Mouse (Mus musculus): ENCODE results near the gene Ackr3. TPM values are rescaled to one million over a fixed set of nuclear protein-coding genes. Genes with fewer than 3 reads are reported as not detected.
A peak's percentile ranks its signal among the peaks of the same experiment; 100 is the strongest.

The Ackr3 gene
- polyA plus RNA-seq, 1 experiment = 10.8 TPM

- no peak overlapping the region for H3K4me2 ChIP-seq (ENCODE audit: low read depth)
- no peak for TF ChIP-seq POLR2AphosphoS2 (IDR thresholded peaks at IDR 0.05; ENCODE audit: insufficient read length, low read depth)
- no peak for TF ChIP-seq CEBPB (IDR thresholded peaks at IDR 0.05; ENCODE audit: insufficient read depth, poor library complexity, severe bottlenecking)
- no peak for TF ChIP-seq MYOD1 (IDR thresholded peaks at IDR 0.05; ENCODE audit: control insufficient read depth in 1 of 3, insufficient read length in 2 of 3, low read depth in 2 of 3)
- TF ChIP-seq SRF (IDR thresholded peaks at IDR 0.05; ENCODE audit: control insufficient read depth, insufficient read length, low read depth) = no peak
- TF ChIP-seq REST (IDR thresholded peaks at IDR 0.05; ENCODE audit: insufficient read depth, insufficient read length) = no peak
- no peak for TF ChIP-seq E2F4 (IDR thresholded peaks at IDR 0.05; ENCODE audit: insufficient read depth)
- TF ChIP-seq MYOG (IDR thresholded peaks at IDR 0.05; ENCODE audit: control insufficient read depth in 1 of 3, insufficient read depth in 1 of 3, insufficient read length in 2 of 3, low read depth in 2 of 3) = no peak
- H3K4me3 ChIP-seq = no peak overlapping the region
- H3ac ChIP-seq (ENCODE audit: control insufficient read depth, insufficient read length) = no peak overlapping the region
- H3K27me3 ChIP-seq (ENCODE audit: control insufficient read depth, insufficient read depth, insufficient read length) = no peaks in the 10 kb centered on the region
- peaks cover 62% of the 10 kb centered on the region for H3K79me2 ChIP-seq (ENCODE audit: control insufficient read depth, insufficient read depth)
- peaks cover 9% of the 10 kb centered on the region for H3K36me3 ChIP-seq (ENCODE audit: control insufficient read depth, insufficient read depth)
Observed at GRCm38 (mm10) chr1:90210761-90211160, 7.0 kb downstream of the Ackr3 start.

DNA sequence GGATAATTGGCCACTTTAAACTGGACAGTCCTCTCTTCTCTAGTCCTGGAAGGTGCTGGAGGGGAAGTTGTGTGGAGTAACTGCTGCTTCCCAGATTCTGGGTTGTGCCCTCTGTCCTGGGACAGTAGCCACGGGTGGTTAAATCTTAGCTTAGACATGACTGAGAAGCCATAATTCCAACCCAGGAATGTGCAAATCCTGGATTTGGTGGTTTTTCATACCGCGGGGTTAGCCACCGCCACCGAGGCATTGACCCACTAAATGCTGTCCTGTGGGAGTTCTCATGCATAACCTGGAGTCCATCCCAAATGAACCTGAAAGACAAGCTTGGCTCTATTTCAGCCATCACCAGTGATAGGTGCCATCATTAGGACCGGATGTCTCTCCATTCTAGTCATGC lies 8.6 kb downstream of the Ackr3 start:
- Histone ChIP-seq H3K36me3 (ENCODE audit: control insufficient read depth, insufficient read depth) (peaks cover 9% of the 10 kb centered on the region), H3K27me3 (ENCODE audit: control insufficient read depth, insufficient read depth, insufficient read length) (no peaks in the 10 kb centered on the region), H3K79me2 (ENCODE audit: control insufficient read depth, insufficient read depth) (peaks cover 46% of the 10 kb centered on the region), H3K4me2 (ENCODE audit: low read depth) (no peak overlapping the region), H3K4me3 (no peak overlapping the region), H3ac (ENCODE audit: control insufficient read depth, insufficient read length) (no peak overlapping the region)
- no peak for TF ChIP-seq SRF (IDR thresholded peaks at IDR 0.05; ENCODE audit: control insufficient read depth, insufficient read length, low read depth)
- TF ChIP-seq MYOG (IDR thresholded peaks at IDR 0.05; ENCODE audit: control insufficient read depth in 1 of 3, insufficient read depth in 1 of 3, insufficient read length in 2 of 3, low read depth in 2 of 3) = no peak
- TF ChIP-seq CEBPB (IDR thresholded peaks at IDR 0.05; ENCODE audit: insufficient read depth, poor library complexity, severe bottlenecking) = no peak
- TF ChIP-seq MAX (IDR thresholded peaks at IDR 0.05; ENCODE audit: low read depth) = no peak
- TF ChIP-seq POLR2A (IDR thresholded peaks at IDR 0.05; ENCODE audit: insufficient read length, low read depth) = no peak
- no peak for TF ChIP-seq E2F4 (IDR thresholded peaks at IDR 0.05; ENCODE audit: insufficient read depth)
- TF ChIP-seq REST (IDR thresholded peaks at IDR 0.05; ENCODE audit: insufficient read depth, insufficient read length) = no peak
- TF ChIP-seq TCF3 (IDR thresholded peaks at IDR 0.05; ENCODE audit: insufficient read length, low read depth) = no peak

GRCm38 (mm10) chr1:90212901-90213300 lies 9.1 kb downstream of the Ackr3 start:
- no peaks in the 10 kb centered on the region for H3K27me3 ChIP-seq (ENCODE audit: control insufficient read depth, insufficient read depth, insufficient read length)
- peak in 1 of 3 experiments; percentile 42 for TF ChIP-seq MYOD1 (IDR thresholded peaks at IDR 0.05; ENCODE audit: control insufficient read depth in 1 of 3, insufficient read length in 2 of 3, low read depth in 2 of 3)
- TF ChIP-seq USF1 (IDR thresholded peaks at IDR 0.05; ENCODE audit: low read depth) = no peak
- H3K4me3 ChIP-seq = no peak overlapping the region
- H3K4me2 ChIP-seq (ENCODE audit: low read depth) = no peak overlapping the region
- H3K36me3 ChIP-seq (ENCODE audit: control insufficient read depth, insufficient read depth) = peaks cover 9% of the 10 kb centered on the region
- no peak overlapping the region for H3ac ChIP-seq (ENCODE audit: control insufficient read depth, insufficient read length)
- peaks cover 41% of the 10 kb centered on the region for H3K79me2 ChIP-seq (ENCODE audit: control insufficient read depth, insufficient read depth)

DNA sequence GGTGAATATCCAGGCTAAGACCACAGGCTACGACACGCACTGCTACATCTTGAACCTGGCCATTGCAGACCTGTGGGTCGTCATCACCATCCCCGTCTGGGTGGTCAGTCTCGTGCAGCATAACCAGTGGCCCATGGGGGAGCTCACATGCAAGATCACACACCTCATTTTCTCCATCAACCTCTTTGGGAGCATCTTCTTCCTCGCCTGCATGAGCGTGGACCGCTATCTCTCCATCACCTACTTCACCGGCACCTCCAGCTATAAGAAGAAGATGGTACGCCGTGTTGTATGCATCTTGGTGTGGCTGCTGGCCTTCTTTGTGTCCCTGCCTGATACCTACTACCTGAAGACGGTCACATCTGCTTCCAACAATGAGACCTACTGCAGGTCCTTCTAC lies 10.2 kb downstream of the Ackr3 start:
- Histone ChIP-seq H3K36me3 (ENCODE audit: control insufficient read depth, insufficient read depth) (peaks cover 9% of the 10 kb centered on the region), H3K27me3 (ENCODE audit: control insufficient read depth, insufficient read depth, insufficient read length) (no peaks in the 10 kb centered on the region), H3K4me3 (no peak overlapping the region), H3K79me2 (ENCODE audit: control insufficient read depth, insufficient read depth) (peaks cover 30% of the 10 kb centered on the region), H3ac (ENCODE audit: control insufficient read depth, insufficient read length) (no peak overlapping the region), H3K4me2 (ENCODE audit: low read depth) (no peak overlapping the region)
- TF ChIP-seq REST (IDR thresholded peaks at IDR 0.05; ENCODE audit: insufficient read depth, insufficient read length) (no peak), POLR2A (IDR thresholded peaks at IDR 0.05; ENCODE audit: insufficient read length, low read depth) (no peak), MAX (IDR thresholded peaks at IDR 0.05; ENCODE audit: low read depth) (no peak), TCF3 (IDR thresholded peaks at IDR 0.05; ENCODE audit: insufficient read length, low read depth) (no peak), CEBPB (IDR thresholded peaks at IDR 0.05; ENCODE audit: insufficient read depth, poor library complexity, severe bottlenecking) (no peak), MYOG (IDR thresholded peaks at IDR 0.05; ENCODE audit: control insufficient read depth in 1 of 3, insufficient read depth in 1 of 3, insufficient read length in 2 of 3, low read depth in 2 of 3) (no peak), E2F4 (IDR thresholded peaks at IDR 0.05; ENCODE audit: insufficient read depth) (no peak), USF1 (IDR thresholded peaks at IDR 0.05; ENCODE audit: low read depth) (no peak), MYOD1 (IDR thresholded peaks at IDR 0.05; ENCODE audit: control insufficient read depth in 1 of 3, insufficient read length in 2 of 3, low read depth in 2 of 3) (no peak), SRF (IDR thresholded peaks at IDR 0.05; ENCODE audit: control insufficient read depth, insufficient read length, low read depth) (no peak), POLR2AphosphoS2 (IDR thresholded peaks at IDR 0.05; ENCODE audit: insufficient read length, low read depth) (no peak), TCF12 (IDR thresholded peaks at IDR 0.05; ENCODE audit: insufficient read depth, poor library complexity, severe bottlenecking) (no peak)

DNA sequence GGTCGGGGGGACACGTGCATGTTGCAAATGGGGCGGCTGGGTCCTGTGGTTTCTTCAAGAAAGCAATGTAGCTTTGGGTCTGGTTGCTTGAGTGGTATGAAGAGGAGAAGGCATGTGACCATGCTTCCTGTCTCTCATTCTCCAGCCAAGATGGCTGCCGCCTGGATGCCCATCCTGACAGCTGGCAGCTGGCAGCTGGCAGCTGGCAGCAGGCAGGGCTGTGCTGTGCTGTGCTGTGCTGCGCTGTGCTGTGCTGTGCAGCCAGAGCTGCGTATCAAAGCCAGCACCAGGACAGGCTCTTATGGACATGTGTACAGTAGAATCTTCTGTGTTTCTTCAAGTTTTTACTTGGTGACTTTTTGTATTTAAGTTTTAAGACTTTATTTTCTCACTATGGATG lies 11.1 kb downstream of the Ackr3 start:
- Histone ChIP-seq H3K36me3 (ENCODE audit: control insufficient read depth, insufficient read depth) (peaks cover 9% of the 10 kb centered on the region), H3K4me2 (ENCODE audit: low read depth) (no peak overlapping the region), H3K27me3 (ENCODE audit: control insufficient read depth, insufficient read depth, insufficient read length) (no peaks in the 10 kb centered on the region)

More for the DNA sequence above, 11.1 kb downstream of the Ackr3 start:
- peaks cover 21% of the 10 kb centered on the region for H3K79me2 ChIP-seq (ENCODE audit: control insufficient read depth, insufficient read depth)
- no peak overlapping the region for H3K4me3 ChIP-seq
- no peak overlapping the region for H3ac ChIP-seq (ENCODE audit: control insufficient read depth, insufficient read length)
- TF ChIP-seq TCF3 (IDR thresholded peaks at IDR 0.05; ENCODE audit: insufficient read length, low read depth) = peak; percentile 75
- peak in 2 of 3 experiments; percentile 67 to 73 for TF ChIP-seq MYOD1 (IDR thresholded peaks at IDR 0.05; ENCODE audit: control insufficient read depth in 1 of 3, insufficient read length in 2 of 3, low read depth in 2 of 3)
- TF ChIP-seq REST (IDR thresholded peaks at IDR 0.05; ENCODE audit: insufficient read depth, insufficient read length) = no peak
- TF ChIP-seq POLR2AphosphoS2 (IDR thresholded peaks at IDR 0.05; ENCODE audit: insufficient read length, low read depth) = no peak
- TF ChIP-seq MYOG (IDR thresholded peaks at IDR 0.05; ENCODE audit: control insufficient read depth in 1 of 3, insufficient read depth in 1 of 3, insufficient read length in 2 of 3, low read depth in 2 of 3) = peak in 2 of 3 experiments; percentile 69 to 80
- TF ChIP-seq USF1 (IDR thresholded peaks at IDR 0.05; ENCODE audit: low read depth) = peak; percentile 7

Data from myocyte (in vitro differentiated cells).